Mouse (Mus musculus): ENCODE results near the gene Tbc1d1.
A peak's percentile ranks its signal among the peaks of the same experiment; 100 is the strongest.

Gene Tbc1d1

DNA sequence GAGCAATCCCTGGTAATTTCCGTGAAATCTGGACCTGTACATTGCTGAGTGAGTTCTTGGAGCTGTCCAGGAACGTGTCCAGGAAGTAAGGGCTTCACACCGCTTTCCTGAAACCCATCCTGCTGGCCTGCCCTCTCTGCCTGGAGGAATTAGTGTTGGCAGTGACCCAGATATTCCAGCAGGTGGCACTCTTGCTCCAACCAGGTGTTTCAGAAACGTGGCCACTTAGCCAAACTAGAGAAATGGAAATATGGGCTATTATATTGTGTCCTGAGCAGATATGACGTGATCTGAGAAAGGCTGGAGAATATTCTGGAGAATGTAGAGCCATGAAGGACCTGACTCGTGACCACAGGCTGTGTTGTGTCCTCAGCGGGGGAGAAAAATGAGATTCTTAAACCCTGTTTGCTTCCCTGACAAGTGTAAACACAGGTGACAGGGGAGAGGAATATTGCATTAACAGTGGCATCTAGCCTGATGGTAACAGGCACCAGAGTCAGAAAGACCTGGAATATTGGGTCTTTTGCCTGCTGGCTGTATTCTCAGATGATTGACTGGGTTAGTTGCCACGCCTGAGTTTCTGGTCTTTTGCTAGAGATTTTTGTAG lies 226.4 kb downstream of the Tbc1d1 start:
- peak; percentile 76 for DNase-seq (ENCODE audit: inconsistent ontology term)

- no peak for DNase-seq (ENCODE audit: inconsistent ontology term)
These were observed 227.1 kb downstream of the Tbc1d1 start for GRCm38 (mm10) chr5:64383215-64383614.

DNA sequence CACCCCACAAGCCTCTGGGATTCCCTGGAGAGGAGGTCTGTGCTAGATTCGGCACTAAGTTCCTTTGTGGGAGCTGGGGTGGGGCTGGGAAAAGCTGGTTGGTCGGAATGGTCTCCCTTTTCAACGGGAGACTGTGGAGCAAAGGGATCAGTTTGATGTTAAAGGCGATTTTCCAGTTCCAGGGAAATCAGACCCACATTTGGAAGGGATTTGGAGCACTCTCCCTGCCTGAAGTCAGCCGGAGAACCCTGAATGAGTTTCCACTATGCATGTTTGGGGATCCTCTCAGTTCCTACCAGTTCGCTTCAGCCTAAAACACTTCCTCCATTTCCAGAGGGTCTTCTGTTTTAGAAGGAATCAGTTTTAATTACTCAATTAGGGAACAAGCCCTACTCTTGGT lies 228.4 kb downstream of the Tbc1d1 start:
- DNase-seq (ENCODE audit: inconsistent ontology term): no peak

DNA sequence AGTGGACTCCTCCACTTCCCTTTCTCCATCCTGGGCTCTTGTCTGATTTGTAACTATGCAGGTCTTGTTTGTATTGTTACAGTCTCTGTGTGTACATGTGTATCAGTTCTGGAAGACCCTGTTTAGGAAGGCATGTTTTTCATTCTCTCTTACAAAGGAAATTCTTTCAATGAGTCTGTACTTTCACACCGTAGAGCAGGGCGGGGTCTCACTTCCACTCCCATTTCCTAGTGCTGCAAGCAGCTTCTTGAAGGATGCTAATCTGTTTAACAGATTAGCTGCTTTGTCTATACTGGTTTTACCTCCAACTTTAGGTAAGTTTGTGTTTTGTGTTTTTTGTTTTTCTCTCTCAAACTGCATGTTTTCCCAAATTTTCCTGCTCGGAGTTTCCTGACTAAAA lies 230.9 kb downstream of the Tbc1d1 start:
- no peak for DNase-seq (ENCODE audit: inconsistent ontology term)

DNA sequence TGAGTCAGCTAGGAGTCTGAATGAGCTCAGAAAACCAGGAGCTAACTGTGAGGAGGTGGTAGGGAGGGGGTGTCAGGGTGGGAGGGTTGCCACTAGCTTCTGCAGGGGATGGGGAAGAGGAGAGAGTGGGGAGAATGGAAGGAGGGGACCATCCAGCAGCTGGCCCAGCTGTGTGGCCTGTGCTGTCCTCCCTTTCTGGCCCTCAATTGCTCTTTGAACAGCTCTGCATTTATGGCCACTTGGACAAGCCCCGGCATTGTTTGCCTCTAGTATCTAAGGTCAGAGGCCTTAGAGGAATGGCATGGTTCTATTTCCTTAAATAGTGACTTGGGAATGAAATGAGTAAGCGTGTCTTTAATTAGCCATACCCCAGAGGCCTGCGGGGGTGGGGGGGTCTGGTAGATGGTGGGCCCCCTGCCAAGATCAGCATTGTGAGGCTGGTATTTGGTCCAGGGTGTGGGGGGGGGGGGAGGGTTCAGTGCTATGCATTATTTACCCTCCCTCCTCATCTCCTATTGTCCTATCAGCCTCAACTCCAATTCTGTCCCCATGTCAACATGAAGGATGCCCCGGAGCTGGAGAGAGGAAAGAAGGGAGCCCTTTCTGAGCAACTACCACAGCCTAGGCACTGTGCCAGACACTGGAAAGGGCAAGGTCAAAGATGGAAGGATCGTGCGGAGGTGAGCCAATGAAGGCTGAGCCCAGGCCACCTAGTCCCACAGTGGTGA lies 233.3 kb downstream of the Tbc1d1 start:
- peak; percentile 71 for DNase-seq (ENCODE audit: inconsistent ontology term)

DNA sequence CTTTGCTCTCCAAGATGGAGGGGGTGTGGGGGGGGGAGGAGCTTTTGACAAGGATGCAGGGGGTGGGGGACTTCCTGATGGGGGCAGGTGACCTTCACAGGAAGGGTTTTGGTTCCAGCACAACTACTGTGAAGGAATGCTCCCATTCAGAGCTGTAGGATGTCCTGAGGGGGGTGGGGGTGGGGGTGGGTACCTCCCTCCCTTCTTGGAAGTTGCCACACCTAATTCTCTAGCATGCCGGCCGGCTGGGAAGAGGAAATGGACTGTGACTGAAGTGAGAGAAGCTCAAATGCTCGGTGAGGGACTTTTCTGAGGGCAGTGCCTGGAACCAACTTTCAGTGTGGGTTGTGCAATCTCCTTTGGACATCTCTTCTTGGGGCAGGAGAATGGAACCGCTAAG lies 235.2 kb downstream of the Tbc1d1 start:
- DNase-seq (ENCODE audit: inconsistent ontology term): no peak

DNA sequence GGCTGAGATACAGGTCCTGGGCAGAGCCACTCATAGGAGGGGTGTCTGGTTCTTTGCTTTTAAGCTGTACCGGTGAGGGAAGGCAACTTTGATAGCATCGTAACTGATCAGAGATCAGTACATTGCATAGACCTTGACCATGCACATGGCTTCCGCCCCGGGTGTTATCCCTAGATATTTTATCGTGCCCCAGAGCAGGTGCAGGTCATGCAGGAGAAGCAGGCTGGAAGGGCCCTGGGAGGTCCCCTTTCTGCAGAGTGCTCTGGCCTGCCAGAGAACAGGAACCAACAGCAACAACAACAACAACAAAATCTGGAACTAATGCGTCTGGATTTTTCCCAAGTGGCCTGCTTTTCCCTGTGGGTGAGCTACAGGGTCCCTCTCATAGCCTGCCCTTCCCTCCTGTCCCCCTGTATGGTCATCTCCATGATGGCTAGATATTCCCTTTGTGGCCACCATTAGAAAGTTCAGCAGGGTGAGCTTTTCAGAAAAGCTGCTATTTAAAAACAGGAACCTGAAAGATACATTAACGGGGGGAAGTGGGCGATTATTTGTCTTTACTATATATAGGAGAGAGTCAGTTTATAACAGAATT lies 236.4 kb downstream of the Tbc1d1 start:
- DNase-seq (ENCODE audit: inconsistent ontology term): no peak

- no peak for DNase-seq (ENCODE audit: inconsistent ontology term)
These were observed 237.4 kb downstream of the Tbc1d1 start for GRCm38 (mm10) chr5:64393530-64393929.

- DNase-seq (ENCODE audit: inconsistent ontology term): no peak
These were observed 242.1 kb downstream of the Tbc1d1 start for GRCm38 (mm10) chr5:64398155-64398554.

DNA sequence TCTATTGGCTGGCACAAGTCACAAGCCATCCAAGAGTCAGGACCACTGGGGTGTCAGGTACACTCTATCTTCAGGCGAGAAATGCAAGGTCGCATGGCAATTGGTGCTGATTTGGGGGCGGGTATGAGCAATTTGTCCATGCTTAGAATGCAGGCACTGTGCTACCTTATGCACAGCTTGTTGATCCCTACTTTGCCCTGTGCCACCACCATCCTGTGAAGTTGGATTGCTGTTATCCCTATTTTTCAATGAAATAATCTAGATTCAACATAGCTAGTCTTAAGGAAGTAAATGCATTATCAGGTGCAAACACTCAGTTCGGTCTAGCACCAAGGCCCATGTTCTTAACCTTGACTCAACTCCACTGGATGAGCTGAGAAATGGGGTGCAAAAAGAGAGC lies 244.6 kb downstream of the Tbc1d1 start:
- DNase-seq (ENCODE audit: inconsistent ontology term): no peak

Measured in Muller cell, postnatal 12 days (primary cell).